Mouse (Mus musculus) hindbrain, embryonic 15.5 days (tissue): ENCODE measurements around the gene Vwa7. TPM values are rescaled to one million over a fixed set of nuclear protein-coding genes. Genes with fewer than 3 reads are reported as not detected.
"Not testable (repeated sequence)": the region's sequence is repeated elsewhere in the genome, so short reads cannot be mapped to it uniquely, and the experiment has no call there.

Experiments
- ATAC-seq: fragments of 200-750 bp; cut with Nextera tagmentation; 2 replicates; pipeline ENCODE4 v1.8.0; 2017; ENCODE audit warnings: low read depth, moderate number of reproducible peaks, moderate TSS enrichment; ENCODE audit not compliant: low FRiP score
- H3K27ac ChIP-seq: fragments of 300-500 bp; sonication (generic); replicated peaks from 2 replicates; pipeline ENCODE4 v1.5.1; 2015; ENCODE audit warnings: mild to moderate bottlenecking, inconsistent platforms
- H3K27me3 ChIP-seq: fragments of 300-500 bp; sonication (generic); 2 replicates; pipeline ENCODE4 v1.6.1; 2015; ENCODE audit warnings: control low read depth, inconsistent platforms
- H3K36me3 ChIP-seq: fragments of 300-500 bp; sonication (generic); 2 replicates; pipeline ENCODE4 v1.6.1; 2015; ENCODE audit warnings: control low read depth, inconsistent platforms
- H3K4me1 ChIP-seq: fragments of 300-500 bp; sonication (generic); replicated peaks from 2 replicates; pipeline ENCODE4 v1.6.1; 2015; ENCODE audit warnings: control low read depth, inconsistent platforms
- H3K4me2 ChIP-seq: fragments of 300-500 bp; sonication (generic); 2 replicates; pipeline ENCODE4 v1.6.1; 2015; ENCODE audit warnings: moderate library complexity, mild to moderate bottlenecking, inconsistent platforms
- H3K4me3 ChIP-seq: fragments of 300-500 bp; sonication (generic); 2 replicates; pipeline ENCODE4 v1.5.1; 2015; ENCODE audit warnings: mild to moderate bottlenecking, inconsistent platforms
- H3K9ac ChIP-seq: fragments of 300-500 bp; sonication (generic); 2 replicates; pipeline ENCODE4 v1.6.1; 2015; ENCODE audit warnings: inconsistent platforms
- H3K9me3 ChIP-seq: fragments of 300-500 bp; sonication (generic); 2 replicates; pipeline ENCODE4 v1.6.1; 2016; ENCODE audit warnings: control low read depth, inconsistent platforms
- WGBS: fragments of 180-500 bp; shearing (Covaris S2); methylation state at CpG from one replicate; pipeline ENCODE4 v1.1.7; 2015; 5-methylcytosine and 5-hydroxymethylcytosine counted together
- polyA plus RNA-seq: library from polyadenylated mRNA; unstranded; fragments of >200 nt; fragmentation: Nextera tagmentation; extraction: Ambion mirVana; gene quantifications from 2 replicates; pipeline ENCODE4 v1.2.1, GENCODE M21; 2015

Vwa7 gene
- polyA plus RNA-seq, 1 experiment from 2014 or later = 0.14 TPM

DNA sequence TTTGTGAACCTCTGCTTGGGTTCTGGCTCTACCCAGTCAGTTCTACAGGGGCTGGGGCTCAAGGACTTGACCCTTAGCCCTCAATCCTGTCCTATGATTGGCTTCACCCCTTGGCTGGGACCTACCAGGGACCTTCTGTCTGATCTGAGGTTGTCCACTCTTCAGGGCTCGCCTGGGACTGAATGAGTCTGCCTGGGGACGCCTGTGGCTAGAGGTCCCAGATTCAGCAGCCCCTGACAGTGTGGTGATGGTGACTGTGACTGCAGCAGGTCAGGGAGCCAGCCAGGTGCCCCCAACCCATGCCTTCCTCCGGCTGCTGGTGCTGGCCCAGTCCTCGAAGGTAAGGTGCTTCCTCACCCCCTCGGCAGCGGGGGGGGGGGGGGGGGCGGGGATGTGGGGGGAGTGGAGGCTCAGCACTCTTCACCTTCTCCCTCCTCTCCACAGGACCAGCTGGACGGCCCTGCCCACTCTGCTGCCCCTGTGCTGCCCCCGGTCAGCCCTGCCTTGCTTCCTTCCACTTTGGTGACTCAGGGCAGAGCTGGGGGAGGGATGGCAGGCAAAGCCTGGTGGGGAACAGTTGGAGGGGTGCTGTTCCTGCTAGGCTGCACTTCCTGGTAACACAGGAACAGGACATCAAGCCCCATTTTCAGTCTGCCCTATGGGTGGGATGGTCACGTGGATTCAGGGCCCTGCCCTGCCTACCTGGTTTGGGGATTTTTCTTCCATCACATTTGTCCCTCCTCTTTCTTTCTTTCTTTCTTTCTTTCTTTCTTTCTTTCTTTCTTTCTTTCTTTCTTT is 8.5 kb downstream of the Vwa7 start:
- Histone ChIP-seq H3K27ac (no peak overlapping the region), H3K9me3 (no peaks in the 10 kb centered on the region), H3K4me3 (no peak overlapping the region), H3K4me2 (no peak overlapping the region), H3K27me3 (no peaks in the 10 kb centered on the region), H3K36me3 (no peaks in the 10 kb centered on the region), H3K9ac (no peak overlapping the region), H3K4me1 (peaks cover 9% of the 10 kb centered on the region)
- 71% methylated on average over 7 of the region's 10 CpGs for WGBS
- ATAC-seq = no peak

DNA sequence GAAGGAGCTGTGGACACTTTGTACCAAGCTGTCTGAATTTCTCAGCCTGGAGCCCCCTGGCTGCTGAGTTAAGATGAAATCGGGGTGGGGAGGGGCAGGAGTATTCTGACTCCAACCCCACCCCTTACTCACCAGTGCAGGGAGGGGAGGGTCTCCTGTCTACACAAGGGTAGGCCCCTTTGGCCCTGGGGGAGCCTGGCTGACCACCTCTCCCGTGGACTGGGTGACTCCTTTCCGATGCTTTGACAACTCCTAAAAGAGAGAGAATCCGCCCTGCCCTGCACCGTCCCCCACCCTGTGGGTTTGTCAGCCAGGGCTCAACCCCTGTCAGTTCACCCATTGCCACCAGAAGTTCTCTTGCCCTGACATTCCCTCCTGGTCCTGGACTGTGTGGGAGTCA is 9.8 kb downstream of the Vwa7 start:
- Histone ChIP-seq H3K36me3 (no peaks in the 10 kb centered on the region), H3K4me1 (peaks cover 14% of the 10 kb centered on the region), H3K4me2 (no peak overlapping the region), H3K9ac (no peak overlapping the region), H3K4me3 (no peak overlapping the region), H3K27ac (no peak overlapping the region), H3K27me3 (no peaks in the 10 kb centered on the region), H3K9me3 (no peaks in the 10 kb centered on the region)
- no peak for ATAC-seq
- 64% methylated on average over 5 of the region's 5 CpGs for WGBS

GRCm38 (mm10) chr17:35027277-35028068 is 11.1 kb downstream of the Vwa7 start, which contains the start of gene Sapcd1:
Gene Sapcd1, minus strand, starts transcription at chr17:35028016.
- no peaks in the 10 kb centered on the region for H3K36me3 ChIP-seq
- no peaks in the 10 kb centered on the region for H3K9me3 ChIP-seq
- H3K4me3 ChIP-seq = no peak within 1 kb of the TSS
- no peak within 1 kb of the TSS for H3K9ac ChIP-seq
- H3K4me1 ChIP-seq = peaks cover 10% of the 10 kb centered on the region
- no peak within 1 kb of the TSS for H3K4me2 ChIP-seq
- 30% methylated on average over 13 of the region's 13 CpGs for WGBS
- no peaks in the 10 kb centered on the region for H3K27me3 ChIP-seq
- ATAC-seq = peak; percentile 45; the same call in 1 of the 2 replicates
- H3K27ac ChIP-seq = peak within 1 kb of the TSS; percentile 42

GRCm38 (mm10) chr17:35028315-35028714 is 11.9 kb downstream of the Vwa7 start:
- H3K27ac ChIP-seq = no peak overlapping the region
- no peaks in the 10 kb centered on the region for H3K27me3 ChIP-seq
- H3K4me3 ChIP-seq = no peak overlapping the region
- no peaks in the 10 kb centered on the region for H3K9me3 ChIP-seq
- no peaks in the 10 kb centered on the region for H3K36me3 ChIP-seq
- H3K4me1 ChIP-seq = peaks cover 10% of the 10 kb centered on the region
- no peak for ATAC-seq
- H3K9ac ChIP-seq = no peak overlapping the region
- 81% methylated on average over 2 of the region's 2 CpGs for WGBS
- no peak overlapping the region for H3K4me2 ChIP-seq

- H3K9me3 ChIP-seq = no peaks in the 10 kb centered on the region
- no peak overlapping the region for H3K27ac ChIP-seq
- H3K4me2 ChIP-seq = peak overlapping the region; percentile 47
- 0 out of 2 replicates have a peak overlapping the region, but pooled peaks have one; percentile 1 for H3K9ac ChIP-seq
- ATAC-seq = peak; percentile 57; the same call in 1 of the 2 replicates
- 24% methylated on average over 19 of the region's 19 CpGs for WGBS
- no peaks in the 10 kb centered on the region for H3K27me3 ChIP-seq
- peak overlapping the region; percentile 17 for H3K4me3 ChIP-seq
- H3K4me1 ChIP-seq = peaks cover 10% of the 10 kb centered on the region
- no peaks in the 10 kb centered on the region for H3K36me3 ChIP-seq
Observed at GRCm38 (mm10) chr17:35029691-35030532, 13.5 kb downstream of the Vwa7 start.

DNA sequence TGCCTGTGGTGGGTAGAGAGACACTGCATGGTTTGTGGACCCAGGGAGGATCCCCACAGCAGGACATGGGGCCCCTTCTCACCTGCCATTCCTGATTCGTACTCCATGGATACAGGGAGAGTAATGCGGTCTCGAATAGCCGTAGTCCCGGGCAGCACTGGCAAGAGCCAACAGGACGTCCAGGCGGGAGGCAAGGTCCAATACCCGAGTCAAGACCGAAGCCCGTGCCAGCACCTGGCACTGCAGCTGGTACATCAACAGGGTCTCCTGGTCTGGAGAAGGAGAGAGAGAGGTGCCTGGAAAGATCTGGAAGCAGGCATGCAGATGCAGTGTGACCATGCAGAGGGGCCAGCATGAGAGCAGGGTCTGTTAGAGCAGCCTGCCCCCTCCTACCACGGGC is 14.9 kb downstream of the Vwa7 start:
- H3K36me3 ChIP-seq = no peaks in the 10 kb centered on the region
- H3K4me1 ChIP-seq = peaks cover 10% of the 10 kb centered on the region
- H3K27ac ChIP-seq = no peak overlapping the region
- H3K4me3 ChIP-seq = no peak overlapping the region
- no peak overlapping the region for H3K4me2 ChIP-seq
- H3K9me3 ChIP-seq = no peaks in the 10 kb centered on the region
- H3K9ac ChIP-seq = no peak overlapping the region
- ATAC-seq = no peak
- 86% methylated on average over 11 of the region's 11 CpGs for WGBS
- H3K27me3 ChIP-seq = no peaks in the 10 kb centered on the region

DNA sequence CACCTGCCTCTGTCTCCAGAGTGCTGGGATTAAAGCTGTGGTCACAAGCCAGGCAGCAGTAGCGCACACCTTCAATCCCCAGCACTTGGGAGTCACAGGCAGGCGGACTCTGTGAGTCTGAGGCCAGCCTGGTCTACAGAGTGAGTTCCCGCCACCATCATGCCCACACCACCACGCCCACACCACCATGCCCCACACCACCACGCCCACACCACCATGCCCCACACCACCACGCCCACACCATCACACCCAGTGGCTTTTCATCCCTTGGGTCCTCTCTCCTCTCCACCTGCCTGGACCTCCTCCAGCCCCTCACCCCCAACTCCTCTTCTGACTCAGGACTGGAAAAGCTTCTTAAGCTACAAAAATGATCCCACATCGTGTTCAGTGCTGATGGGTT is 15.5 kb downstream of the Vwa7 start:
- Histone ChIP-seq H3K4me3 (no peak overlapping the region), H3K4me2 (no peak overlapping the region), H3K27me3 (no peaks in the 10 kb centered on the region), H3K9me3 (no peaks in the 10 kb centered on the region), H3K4me1 (peaks cover 10% of the 10 kb centered on the region), H3K9ac (no peak overlapping the region), H3K27ac (no peak overlapping the region), H3K36me3 (no peaks in the 10 kb centered on the region)
- 90% methylated on average over 7 of the region's 7 CpGs for WGBS
- ATAC-seq = no peak

- no peak overlapping the region for H3K4me2 ChIP-seq
- ATAC-seq = no peak
- no peak overlapping the region for H3K4me3 ChIP-seq
- H3K36me3 ChIP-seq = no peaks in the 10 kb centered on the region
- no peak overlapping the region for H3K9ac ChIP-seq
- peaks cover 10% of the 10 kb centered on the region for H3K4me1 ChIP-seq
- no peaks in the 10 kb centered on the region for H3K27me3 ChIP-seq
- no peak overlapping the region for H3K27ac ChIP-seq
- H3K9me3 ChIP-seq = no peaks in the 10 kb centered on the region
- WGBS = 71% methylated on average over 8 of the region's 8 CpGs
Observed at GRCm38 (mm10) chr17:35032323-35032870, 16.0 kb downstream of the Vwa7 start.

GRCm38 (mm10) chr17:35033703-35034102 is 17.3 kb downstream of the Vwa7 start:
- not testable (repeated sequence) for H3K27me3 ChIP-seq, ATAC-seq, H3K36me3 ChIP-seq, H3K9ac ChIP-seq, H3K4me3 ChIP-seq, H3K4me2 ChIP-seq, H3K4me1 ChIP-seq, H3K27ac ChIP-seq, H3K9me3 ChIP-seq
- 64% methylated on average over 1 of the region's 1 CpGs for WGBS

DNA sequence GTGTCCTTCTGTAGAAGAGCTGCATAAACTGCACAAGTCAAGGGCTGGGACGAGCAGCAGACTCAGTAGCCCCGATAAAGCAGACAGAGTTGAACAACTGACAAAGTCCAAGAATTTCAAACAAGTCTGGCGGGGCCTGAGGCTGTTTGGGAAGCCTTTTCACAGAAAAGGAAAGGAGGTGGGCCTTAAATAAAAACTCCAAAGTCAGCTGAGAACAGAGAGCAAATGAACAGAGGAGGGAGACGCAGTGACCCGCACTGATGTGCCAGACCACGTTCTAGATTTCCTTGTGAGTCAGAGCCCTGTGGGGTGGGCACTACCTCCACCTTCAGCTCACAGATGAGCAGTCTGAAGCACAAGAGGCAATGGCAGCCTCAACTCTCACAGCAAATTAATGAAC is 18.5 kb downstream of the Vwa7 start:
- H3K9me3 ChIP-seq = no peaks in the 10 kb centered on the region
- H3K36me3 ChIP-seq = no peaks in the 10 kb centered on the region
- no peaks in the 10 kb centered on the region for H3K27me3 ChIP-seq
- ATAC-seq = no peak
- H3K4me3 ChIP-seq = no peak overlapping the region
- H3K27ac ChIP-seq = no peak overlapping the region
- peaks cover 6% of the 10 kb centered on the region for H3K4me1 ChIP-seq
- no peak overlapping the region for H3K4me2 ChIP-seq
- 85% methylated on average over 6 of the region's 6 CpGs for WGBS
- H3K9ac ChIP-seq = no peak overlapping the region

DNA sequence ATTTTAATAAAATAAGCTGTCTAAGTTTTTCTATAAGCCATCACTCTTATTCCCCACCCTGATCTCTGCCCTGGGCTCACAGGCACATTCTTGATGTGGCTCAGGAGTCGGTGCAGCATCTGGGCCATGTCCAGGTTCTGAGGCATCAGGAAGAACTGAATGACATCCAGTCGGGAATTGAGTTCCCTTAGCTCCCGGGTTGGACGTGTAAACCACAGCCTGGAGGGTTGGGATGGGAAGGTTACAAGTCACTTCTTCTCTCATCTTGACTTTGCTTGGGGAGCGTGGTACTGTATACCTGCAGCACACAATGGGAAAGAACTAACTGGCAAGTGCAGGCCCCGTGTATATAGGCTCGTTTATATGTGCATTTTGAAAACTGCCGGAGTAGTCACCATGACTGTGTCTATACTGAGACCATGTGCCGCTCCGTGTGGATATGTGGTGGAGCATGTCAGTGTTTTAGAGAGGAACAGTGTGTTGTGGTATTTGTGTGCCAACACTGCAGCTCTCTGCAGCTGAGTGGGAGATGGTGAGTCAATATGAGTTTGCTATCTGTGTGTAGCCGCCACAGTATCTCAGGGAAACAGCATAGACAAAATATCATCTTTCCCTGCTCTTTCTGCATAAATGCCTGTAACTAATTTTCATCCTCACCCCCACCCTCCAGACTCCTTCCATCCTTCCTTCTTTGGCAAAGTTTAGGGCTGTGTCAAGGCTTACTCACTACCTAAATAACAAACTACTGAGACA is 22.9 kb downstream of the Vwa7 start:
- no peak for ATAC-seq
- H3K4me1 ChIP-seq = no peaks in the 10 kb centered on the region
- no peaks in the 10 kb centered on the region for H3K36me3 ChIP-seq
- no peak overlapping the region for H3K4me3 ChIP-seq
- H3K4me2 ChIP-seq = no peak overlapping the region
- H3K27me3 ChIP-seq = no peaks in the 10 kb centered on the region
- H3K27ac ChIP-seq = no peak overlapping the region
- H3K9me3 ChIP-seq = no peaks in the 10 kb centered on the region
- no peak overlapping the region for H3K9ac ChIP-seq
- 91% methylated on average over 11 of the region's 11 CpGs for WGBS
